Mouse (Mus musculus): ENCODE data around the gene Ntn5.
A peak's percentile ranks its signal among the peaks of the same experiment; 100 is the strongest.

Gene Ntn5

DNA sequence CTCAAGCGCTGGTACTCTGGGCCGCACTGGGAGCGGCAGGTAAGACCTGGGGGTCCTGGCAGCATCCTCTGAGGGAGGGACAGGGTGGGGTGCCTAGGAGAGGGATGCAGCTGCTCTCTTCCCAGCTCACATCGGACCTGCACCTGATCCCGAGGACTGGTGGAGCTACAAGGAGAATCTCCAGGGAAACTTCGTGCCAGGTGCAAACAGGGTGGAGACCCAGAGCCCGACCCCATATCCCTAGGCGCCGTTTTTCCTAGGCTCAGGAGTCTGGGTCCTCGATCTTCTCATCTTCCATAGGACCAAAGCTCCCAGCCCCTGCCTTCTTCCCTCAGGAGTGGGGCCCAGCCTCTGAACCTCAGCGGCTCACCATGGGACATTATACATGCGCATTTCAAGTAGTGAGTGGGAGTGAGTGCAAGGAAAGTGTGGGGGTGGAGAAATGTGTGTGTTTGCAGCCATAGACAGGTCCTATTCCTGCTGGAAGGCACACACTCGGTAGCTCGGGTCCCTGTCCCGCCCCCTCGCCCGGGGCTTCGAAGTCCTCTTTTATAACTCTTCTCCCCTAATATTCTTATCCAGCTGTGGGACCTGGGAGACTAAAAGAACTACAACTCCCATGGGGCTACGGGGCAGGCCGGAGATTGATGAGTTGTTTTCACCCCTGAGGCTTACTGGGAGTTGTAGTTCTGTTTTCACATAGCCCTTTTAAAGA lies 16.6 kb downstream of the Ntn5 start:
- peak; percentile 86 for DNase-seq

DNA sequence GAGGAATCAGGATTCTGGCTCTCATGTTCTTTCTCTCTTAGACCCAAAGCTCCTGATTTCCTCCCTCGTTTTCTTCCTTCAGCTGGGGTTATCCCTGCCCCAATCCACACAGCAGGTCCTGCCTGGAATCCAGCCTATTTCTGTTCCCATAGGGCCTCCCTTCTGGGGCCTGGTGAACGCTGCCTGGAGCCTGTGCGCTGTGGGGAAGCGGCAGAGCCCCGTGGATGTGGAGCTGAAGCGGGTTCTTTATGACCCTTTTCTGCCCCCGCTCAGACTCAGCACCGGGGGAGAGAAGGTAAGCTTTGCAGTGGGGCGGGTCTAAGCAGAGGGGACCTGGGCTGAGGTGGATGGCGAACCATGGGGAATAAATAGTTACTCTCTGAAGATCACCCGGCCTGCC lies 17.2 kb downstream of the Ntn5 start:
- no peak for DNase-seq

DNA sequence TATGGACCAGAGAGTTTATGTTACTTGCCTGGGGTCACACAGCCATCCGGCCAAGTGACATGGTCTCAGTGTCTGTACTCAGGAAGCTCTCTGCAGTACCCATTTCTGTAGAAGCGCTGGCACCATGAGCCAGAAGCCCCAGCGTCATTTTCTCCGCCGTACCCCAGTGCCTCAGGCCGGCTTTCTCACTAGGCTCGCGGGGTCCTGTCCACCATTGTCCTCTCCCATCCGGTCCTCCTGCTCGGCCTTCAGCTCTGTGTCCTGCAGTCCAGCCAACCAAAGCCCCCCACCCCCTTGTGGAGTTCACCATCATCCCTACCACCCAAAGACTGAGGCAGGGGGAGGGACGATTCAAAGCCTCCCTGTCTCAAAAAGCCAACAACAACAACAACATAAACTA lies 17.8 kb downstream of the Ntn5 start:
- DNase-seq = peak; percentile 36

DNA sequence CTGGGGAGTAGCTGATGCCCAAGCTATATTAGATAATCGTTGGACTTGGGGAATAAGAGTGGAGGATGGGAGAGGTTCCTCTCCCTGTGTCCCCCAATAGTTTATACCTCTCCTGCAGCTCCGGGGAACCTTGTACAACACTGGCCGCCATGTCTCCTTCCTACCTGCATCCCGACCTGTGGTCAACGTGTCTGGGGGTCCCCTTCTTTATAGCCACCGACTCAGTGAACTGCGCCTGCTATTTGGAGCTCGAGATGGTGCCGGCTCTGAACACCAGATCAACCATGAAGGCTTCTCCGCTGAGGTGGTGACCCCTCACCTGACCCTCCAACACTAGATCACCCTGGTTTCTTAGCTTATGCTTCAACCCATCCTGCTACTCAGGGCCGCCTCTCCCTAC lies 18.5 kb downstream of the Ntn5 start:
- DNase-seq = peak; percentile 23

DNA sequence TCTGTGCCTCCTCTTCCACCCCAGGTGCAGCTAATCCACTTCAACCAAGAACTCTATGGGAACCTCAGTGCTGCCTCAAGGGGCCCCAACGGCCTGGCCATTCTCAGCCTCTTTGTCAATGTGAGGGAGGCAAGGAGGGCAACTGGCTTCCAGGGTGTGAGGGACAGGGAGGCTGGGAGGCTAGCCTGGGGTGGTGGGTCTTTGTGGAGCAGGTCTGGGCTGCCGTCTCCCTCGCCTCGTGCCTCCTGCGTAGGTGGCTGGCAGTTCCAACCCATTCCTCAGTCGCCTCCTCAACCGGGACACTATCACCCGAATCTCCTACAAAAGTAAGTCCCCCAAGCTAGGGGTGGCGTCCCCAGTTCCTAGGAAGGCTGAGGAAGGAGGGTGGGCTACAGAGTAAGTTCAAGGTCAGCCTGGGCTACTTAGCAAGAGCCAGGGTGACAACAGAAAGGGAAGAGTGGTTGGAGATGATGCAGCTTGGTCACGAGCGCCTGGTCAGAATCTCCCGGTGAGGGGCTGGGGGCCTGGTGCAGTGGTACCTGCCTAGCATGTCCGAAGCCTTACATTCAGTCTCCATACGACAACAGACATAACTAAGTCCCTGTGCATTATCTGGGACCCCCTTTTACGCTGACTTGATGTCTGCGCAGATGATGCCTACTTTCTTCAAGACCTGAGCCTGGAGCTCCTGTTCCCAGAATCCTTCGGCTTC lies 19.1 kb downstream of the Ntn5 start:
- peak; percentile 42 for DNase-seq

DNA sequence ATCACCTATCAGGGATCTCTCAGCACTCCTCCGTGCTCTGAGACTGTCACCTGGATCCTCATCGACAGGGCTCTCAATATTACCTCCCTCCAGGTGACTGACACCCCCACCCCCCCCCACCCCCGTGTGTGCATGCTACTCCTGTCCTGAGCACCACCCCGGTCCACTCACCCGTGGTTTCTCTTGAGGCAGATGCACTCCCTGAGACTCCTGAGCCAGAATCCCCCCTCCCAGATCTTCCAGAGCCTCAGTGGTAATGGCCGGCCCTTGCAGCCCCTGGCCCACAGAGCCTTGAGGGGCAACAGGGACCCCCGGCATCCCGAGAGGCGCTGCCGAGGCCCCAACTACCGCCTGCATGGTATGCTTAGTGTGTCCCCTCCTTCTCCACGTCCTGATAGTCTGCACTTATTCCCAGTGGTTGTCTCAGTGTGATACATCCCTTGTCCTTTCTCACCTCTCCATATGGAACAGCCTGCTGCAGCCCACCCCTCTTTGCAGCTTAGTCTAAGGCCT lies 19.8 kb downstream of the Ntn5 start:
- DNase-seq = no peak

DNA sequence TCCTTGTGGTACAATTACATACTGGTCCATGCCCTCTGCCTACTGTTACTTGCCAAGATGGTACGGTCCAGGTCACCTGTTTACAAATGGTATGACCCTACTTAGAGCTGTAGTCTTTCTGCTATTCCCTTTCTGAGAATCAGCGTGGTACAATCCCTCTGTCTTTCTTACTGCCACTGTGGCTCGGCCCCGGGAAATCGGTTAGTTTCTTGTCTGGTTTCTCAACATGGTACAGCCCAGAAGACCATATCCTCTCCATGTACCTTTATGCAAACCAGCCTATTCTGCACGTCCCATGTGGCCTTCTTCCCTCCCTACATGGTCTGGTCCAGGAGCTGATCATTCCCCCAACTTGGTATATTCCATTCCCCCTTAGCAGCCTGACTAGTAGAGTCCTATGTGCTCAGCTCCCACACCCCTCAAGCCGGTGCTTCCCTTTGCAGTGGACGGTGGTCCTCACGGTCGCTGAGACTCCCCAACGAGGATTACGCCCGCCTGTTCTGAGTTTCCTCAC lies 20.3 kb downstream of the Ntn5 start:
- DNase-seq = peak; percentile 86

DNA sequence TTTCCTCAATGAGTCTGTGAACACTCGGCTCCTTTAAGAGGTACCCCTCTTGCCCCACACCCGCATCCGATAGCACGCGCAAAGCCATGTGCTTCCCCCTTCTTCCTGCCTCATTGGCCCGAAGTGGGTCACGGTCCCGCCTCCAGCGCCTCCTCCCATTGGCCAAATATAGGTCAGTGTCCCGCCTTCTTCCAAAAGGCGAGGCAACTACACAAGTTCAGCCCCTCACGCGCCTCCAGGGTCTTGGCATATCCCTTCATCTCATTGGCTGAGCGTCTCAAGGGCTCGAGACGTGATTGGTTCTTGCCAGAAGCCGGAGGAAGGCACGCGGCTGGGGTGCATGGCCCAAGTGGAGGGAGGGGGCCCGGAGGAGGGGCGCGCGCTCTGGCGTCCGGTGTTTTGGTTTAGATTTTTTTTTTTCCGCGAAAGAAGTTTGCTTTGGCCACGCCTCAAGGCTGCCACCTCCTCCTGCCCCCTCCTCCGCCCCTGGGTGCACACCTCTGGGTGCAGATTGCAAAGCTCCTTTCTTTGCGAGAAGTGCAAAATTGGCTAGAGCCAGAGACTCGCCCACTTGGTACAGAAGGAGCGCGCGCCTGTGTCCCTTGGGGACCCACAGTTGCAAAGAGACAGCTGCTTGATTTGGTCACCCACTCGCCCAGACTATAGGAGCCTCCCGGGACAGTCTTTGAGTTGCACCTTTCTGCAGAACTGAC lies 21.1 kb downstream of the Ntn5 start, which contains the start of gene Dbp:
Dbp (plus strand) TSS at position 359 of the 713 bp plus-strand sequence.
- DNase-seq = peak; percentile 100

DNA sequence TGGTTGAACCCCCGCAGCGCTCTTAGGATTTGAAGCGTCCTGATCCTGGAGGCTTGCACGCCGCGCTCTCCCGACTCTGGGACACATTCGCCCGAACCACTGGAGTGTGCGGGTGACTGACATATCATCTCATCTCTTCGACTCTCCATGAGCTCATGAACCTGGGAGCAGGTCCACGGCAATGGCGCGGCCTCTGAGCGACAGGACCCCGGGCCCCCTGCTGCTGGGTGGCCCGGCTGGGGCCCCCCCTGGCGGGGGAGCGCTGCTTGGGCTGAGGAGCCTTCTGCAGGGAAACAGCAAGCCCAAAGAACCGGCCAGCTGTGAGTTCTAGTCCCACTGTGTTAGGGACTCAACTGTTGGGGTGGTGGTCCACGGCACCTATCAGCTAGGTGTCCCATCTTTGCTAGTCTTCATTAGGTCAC lies 21.6 kb downstream of the Ntn5 start:
- DNase-seq = no peak

DNA sequence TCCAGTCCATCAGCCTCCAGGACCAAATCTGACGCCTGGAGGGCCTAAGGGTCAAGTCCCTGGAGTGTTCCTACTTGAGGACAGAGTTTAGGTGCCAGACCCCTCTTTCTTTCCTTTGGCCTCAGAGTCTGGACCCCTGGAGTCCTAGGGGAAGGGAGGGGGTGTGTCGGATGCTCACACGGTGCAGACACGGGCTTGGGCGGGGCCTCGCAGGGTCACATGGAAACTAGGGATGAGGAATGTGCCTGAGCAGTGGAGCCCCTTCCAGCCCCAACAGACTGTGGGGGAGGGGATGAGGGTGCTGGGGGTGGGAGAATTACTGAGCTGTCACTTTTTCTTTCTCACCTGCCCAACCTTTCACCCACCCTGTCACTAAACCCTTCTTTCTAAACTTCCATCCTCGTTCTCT lies 22.1 kb downstream of the Ntn5 start:
- DNase-seq = peak; percentile 96

DNA sequence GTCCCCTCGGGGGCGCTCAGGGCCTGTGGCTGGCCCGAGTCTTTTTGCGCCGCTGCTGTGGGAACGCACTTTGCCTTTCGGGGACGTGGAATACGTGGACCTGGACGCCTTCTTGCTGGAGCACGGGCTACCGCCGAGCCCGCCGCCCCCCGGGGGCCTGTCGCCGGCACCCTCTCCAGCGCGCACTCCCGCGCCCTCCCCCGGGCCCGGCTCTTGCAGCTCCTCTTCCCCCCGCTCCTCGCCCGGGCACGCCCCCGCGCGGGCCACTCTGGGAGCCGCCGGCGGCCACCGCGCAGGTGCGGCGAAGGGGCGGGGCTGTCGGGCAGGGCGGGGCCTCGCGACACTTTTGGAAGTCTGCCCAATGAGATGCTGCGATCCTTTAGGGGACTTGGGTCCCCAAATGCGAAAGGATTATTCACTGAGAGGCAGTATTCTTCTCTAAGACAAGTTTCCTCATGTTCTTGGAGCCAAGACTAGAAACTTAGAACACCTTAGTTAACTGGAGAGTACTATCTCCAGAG lies 23.0 kb downstream of the Ntn5 start:
- DNase-seq = peak; percentile 92

DNA sequence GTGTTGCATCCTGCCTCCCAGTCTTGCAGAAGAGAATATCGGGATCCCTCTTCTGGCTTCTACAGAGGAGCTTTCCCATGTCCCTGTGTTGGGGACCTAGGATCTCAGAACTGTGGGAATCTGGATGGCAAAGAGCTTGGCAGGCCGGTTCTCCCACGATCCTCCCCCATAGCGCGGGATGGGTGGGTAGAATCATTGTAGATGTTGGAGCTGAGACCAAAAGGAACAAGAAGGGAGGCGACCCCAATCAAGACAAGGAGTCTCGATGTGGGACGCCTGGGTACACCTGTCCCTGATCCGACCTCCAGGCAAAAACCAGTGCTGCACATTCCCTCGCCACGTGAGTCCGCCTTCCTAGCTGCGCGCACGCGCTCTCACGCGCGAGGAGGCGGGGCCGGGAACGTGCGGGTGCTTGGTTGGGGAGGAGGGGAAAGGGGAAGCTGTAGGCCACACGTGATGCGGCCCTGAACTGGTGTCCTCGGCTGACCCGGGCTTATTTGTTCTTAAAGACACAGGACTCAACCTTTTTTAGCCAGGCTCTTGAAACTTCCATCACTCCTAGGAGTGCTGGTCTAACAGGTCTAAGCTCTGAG lies 23.6 kb downstream of the Ntn5 start:
- peak; percentile 99 for DNase-seq

DNA sequence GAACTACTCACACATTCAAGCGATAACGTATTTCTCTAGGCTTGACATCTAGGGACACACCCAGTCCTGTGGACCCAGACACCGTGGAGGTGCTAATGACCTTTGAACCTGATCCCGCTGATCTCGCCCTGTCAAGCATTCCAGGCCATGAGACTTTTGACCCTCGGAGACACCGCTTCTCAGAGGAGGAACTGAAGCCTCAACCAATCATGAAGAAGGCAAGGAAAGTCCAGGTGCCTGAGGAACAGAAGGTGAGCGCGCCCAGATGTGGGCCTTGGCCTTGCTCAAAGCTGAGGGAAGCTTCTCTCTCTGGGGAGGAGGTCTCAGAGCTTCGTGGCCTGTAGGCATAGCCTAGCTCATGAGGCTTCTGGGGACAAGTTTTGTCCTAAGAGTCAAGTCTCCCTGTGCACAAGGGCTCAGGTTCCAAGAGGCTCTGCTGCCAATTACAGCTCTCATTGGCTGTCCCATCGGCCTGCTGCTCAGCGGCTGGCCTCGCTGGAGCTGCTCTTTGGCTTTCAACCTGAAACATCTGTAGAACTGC lies 24.5 kb downstream of the Ntn5 start:
- peak; percentile 92 for DNase-seq

DNA sequence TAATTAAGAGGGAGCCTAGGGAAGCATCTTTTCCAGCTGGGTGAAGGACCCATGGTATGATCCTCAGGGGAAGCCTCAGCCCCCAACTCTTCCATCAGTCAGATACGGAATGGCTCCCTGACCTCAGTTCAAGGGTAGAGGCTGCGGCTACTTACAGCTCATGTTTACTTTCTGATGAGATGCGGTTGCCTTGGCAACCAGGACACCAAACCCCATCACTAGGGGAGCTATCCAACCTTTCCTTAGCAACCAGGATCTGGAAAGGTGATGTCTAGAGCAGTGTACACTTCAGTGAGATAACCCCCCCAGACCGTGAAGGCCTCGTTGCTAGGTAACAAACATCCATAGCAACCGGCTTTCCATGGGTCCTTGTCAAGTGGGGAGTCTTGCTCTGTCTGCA lies 25.2 kb downstream of the Ntn5 start:
- DNase-seq = peak; percentile 59

DNA sequence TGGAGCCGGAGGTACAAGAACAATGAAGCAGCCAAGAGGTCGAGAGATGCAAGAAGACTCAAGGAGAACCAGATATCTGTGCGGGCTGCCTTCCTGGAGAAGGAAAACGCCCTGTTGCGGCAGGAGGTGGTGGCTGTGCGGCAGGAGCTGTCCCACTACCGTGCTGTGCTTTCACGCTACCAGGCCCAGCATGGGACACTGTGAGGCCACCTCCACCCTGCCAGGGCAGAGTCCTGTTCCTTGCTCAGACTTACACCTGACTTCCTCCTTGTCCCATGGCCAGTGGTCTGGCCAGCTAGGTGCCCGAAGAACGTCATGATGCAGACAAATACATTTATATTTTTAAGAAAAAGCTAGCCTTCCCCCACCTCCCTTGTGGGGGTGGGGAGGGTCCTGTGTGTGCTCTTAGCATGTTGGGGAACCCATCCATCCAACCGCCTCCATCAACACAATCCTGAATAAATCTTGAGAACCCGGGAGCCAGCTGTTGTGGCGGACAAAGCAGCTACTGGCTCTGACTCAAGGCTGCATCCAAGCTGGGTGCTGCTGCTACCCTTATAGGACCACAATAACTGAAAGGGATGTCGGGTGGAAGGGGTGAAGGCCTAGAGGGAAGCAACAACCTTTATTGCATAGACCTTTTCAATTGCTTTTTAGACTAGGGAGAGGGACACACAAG lies 26.0 kb downstream of the Ntn5 start:
- peak; percentile 48 for DNase-seq

DNA sequence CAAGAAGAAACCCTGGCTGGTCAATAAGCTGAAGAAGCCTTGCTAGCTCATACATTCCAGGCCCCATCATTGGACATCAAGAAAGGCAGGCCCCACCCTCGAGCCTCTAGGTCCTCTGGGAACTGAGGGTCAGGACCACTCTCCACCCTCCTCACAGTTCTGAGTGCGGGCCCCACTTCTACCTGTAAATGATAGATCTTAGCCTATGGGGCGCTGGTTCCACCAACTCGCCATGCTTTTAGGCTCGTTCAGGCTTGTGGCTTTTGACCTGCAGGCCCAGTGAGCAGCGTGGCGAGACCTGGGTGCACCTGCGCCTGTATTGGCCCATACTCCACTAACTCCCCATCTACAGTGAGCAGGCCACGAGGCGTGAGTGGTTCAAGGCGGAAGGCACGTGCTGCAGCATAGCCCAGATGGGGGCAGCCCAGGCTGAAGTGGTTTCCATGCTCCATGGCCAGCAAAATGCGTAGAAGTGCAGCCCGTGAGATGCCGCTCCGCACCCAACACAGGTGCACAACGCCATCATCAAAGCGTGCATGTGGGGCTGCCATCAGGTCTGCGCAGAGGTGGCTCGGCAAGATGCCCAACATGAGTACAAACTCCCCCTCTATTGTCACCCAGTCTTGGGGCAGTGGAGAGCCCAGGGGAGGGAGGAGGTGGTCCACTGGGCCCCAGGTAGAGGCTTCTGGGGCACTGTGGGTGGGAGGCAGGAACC lies 26.8 kb downstream of the Ntn5 start:
- DNase-seq = peak; percentile 69

DNA sequence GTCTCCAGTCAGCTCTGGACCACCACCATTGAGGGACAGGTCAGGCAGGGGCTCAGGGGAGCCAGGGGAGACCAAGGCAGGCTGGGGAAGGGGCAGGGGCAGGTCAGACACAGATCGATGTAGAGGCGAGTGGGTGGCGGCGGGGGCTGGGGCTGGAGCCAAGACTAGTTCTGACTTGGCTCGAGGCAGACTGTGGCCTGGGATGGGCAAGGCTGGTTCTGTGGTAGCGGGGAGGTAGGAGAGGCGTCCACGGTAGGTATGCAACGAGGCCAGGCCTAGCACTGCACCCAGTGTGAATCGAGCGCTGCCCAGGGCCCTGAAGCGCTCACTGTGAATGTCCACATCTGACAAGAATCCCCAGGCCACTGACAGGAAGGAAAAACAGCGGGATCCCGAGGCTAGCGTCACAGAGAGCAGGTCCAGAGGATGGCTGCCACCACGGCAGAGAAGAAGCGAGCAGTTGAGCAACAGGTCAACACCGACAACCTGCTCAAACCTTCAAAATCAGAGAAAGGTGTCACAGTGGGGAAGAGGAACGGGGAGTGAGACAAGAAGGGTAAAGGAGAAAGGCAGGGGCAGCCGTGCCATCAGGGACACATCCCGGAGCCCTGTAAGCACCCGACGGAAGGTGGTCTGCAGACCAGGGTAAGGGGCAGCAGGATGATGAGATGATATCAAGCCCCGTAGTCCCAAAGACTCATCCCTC lies 27.6 kb downstream of the Ntn5 start:
- peak; percentile 66 for DNase-seq

DNA sequence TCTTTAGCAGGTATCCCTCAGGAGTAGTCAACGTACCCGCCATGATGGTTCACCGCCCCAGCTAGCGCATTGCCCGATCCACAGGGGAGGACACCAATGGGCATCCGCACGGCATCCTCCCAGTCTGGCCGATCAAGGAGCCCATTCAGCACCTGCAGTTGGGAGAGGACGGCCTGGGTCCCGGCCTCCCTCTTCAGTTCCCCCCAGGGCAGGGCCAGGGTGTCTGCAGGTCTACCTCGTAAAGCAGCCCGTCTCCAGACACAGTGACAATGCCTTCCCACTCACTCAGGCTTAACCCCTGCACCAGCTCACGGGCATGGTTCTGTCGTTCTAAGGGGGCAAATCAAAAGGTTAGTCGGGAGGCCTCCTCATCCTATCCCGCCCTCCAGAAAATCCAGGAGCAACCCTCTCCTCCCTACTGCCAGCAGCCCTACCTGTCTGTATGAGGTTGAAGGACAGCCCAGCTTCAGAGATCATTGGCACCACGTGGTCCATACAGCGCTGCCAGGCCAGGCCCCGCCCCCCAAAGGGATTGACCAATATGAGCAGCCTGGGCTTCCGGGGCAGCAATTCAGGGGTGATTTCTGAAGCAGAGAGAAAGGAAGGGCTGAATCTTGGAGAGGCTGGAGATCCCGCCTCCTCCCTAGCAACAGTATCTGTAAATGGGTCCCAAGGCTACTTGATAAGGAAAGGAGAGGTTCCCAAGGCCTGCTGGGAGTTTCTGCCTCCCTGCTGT lies 28.4 kb downstream of the Ntn5 start:
- peak; percentile 96 for DNase-seq

DNA sequence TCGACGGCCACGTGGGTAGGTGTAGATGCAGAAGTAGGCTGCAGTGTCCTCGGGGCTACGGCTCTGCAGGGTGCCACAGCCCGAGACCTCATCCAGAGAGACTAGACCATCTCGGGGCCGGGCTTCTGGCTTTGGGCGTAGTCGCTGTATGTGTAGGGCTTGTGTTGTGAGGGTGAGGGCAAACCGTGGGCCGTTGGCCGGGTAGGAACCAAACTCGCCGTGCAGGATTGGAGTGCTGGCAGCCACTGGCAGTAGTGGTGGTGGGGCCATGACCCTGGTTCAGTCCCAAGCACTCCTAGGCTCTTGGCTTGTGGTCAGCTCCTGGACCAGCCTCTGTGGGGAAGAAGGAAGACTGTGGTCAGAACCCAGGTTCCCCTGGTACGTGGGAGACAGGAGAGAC lies 29.6 kb downstream of the Ntn5 start:
- peak; percentile 67 for DNase-seq
